Mouse (Mus musculus): ENCODE data around the gene Acsf2.

DNA sequence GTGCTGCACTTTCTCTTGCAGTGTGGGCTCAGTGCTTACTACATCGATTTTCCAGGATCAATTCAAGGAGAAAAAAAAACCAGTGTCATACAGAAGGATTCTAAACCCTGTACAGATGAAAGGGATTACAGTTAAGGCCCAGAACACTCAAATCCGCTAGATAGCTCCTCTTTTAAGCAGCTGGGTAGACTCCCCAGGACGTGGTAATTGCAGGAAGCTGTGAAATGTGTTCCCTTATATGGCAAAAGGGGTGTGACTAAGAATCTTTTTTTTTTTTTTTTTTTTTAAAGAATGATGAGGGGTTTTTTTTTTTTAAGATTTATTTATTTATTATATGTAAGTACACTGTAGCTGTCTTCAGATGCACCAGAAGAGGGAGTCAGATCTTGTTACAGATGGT lies 72.8 kb downstream of the Acsf2 start:
- TF ChIP-seq POLR2A (IDR thresholded peaks at IDR 0.05; ENCODE audit: low read depth, low read length) (no peak), CTCF (IDR thresholded peaks at IDR 0.05; ENCODE audit: extremely low read depth, insufficient read length, insufficient replicate concordance, low read depth, low read length) (no peak)
